Mouse (Mus musculus) cerebellum, adult 18-20 months (tissue): ENCODE results near the gene Sept9.

ENCODE experiments used
- DNase-seq, 2 experiments: peaks; one replicate each; pipeline ENCODE4 v3.0.0; 2021

Gene Sept9

GRCm38 (mm10) chr11:117266906-117267721 lies 67.7 kb downstream of the Sept9 start:
- DNase-seq, result no peak

DNA sequence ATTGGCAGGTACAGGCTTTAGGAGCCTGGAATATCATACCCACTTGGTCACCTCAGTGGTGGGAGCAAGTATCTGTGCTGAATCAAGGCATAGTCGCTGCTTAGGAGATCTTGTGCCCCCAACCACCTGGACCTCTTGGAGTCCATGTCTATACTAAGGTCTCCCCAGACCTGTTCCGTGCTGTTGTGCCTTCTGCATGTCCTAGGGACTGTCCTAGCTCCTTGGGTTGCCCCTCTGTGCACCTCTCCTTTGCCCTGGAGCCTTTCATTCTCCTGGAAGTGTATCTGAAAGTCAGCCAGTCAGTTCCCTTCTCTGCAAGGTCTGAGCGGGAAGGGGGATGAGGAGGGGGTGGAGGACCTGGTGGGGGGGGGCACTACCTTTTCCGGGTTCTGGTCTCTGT lies 68.4 kb downstream of the Sept9 start:
- no peak for DNase-seq

DNA sequence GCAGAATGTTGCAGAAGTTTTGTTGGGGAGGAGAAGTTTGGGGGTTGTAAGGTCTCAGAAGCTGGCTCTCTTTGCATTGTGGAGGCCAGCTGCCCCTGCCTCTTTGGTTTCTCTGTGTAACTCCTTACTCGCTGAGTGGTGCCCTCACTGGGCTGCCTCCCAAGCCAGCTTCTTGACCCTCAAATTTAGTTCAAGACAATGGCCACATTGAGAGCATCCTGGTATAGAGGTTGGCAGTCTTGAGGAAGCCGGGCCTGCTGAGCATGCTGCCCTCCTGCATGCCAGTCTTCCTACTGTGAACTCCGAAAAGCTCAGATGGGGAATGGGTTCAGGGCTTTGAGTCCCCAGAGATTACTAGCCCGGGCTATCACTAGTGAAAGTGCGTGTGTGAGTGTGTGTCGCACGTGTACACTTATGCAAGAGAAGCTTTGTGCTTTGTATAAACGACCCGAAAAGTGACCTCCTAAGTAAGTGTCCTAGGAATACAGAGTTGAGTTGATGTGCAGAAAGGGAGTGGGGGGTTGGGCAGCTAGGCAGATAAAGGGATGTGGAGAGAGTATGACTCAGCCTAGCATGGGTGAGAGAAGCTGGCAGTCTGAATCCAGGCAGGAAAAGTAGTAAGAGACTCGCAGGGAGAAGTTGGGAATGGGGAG lies 69.0 kb downstream of the Sept9 start:
- no peak for DNase-seq

DNA sequence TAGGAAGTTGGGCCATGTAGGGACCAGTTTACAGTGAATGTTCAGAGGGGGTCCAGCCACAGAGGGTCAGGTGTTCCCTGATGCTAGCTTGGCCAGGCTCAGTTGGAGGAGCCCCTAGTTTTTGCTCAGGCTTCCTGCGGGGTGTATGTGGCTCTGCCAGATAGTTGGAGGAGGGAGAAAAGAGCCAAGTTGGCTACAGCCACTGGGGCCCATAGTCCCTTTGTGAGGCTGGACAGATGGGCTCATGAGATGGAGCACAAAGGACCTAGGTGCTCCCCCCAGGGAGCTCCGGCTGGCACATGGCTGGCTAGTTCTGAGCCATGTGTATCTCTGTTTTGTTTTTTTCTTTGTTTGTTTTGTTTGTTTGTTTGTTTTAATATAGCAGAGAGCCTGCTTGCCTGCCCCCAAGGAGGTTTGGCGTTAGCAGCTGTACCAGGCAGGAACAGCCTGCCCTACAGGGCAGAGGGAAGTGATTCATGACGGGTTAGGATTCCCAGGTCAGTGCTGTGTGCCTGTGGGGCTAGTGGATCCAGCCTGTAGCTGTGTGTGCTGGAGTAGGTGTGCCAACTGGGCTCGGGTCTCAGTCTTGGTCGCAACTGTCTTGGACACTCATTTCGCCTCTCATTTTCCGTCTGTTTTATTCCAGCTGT lies 69.7 kb downstream of the Sept9 start:
- DNase-seq, result no peak

DNA sequence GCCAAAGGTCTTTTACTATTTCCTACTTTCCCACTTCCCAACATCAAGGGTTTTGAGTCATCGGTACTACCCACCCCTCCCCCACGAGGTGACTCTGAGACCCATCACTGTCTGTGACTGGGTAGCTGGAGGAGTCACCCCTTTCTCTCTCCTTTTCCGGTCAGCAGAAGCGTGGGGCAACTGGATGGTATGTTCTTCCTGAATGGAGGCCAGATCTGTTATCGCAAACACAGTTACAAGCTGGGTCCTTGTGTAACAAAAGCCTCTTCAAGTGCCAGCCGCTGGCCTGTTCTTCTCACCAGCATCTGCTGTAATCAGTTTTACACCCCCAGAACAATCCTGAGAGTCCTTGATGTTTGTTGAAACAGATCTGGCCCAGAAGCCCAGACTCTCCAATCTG lies 70.5 kb downstream of the Sept9 start:
- no peak for DNase-seq

DNA sequence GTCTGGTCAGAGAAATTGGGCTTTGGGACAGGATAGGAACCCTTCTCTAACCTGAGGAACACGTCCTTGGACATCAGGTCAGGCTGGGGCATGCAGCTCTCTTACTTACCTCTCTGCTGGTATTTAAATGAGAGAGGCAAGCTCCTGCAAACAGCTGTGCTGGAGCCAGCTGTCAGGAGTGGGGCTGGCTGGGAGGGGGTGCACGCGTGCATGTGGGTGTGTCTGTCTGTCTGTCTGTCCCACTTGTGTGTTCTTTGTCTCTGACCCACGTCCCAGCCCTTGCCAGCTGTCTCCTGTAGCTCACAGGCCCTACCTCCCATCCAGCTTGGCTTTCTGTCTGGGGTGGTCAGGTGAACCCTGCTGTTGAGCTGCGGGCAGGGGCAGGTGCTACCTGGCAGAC lies 75.5 kb downstream of the Sept9 start:
- DNase-seq, result no peak

- DNase-seq, result peak in 1 of 2 experiments; percentile 10
Measured at GRCm38 (mm10) chr11:117275999-117276398, 76.5 kb downstream of the Sept9 start.

DNA sequence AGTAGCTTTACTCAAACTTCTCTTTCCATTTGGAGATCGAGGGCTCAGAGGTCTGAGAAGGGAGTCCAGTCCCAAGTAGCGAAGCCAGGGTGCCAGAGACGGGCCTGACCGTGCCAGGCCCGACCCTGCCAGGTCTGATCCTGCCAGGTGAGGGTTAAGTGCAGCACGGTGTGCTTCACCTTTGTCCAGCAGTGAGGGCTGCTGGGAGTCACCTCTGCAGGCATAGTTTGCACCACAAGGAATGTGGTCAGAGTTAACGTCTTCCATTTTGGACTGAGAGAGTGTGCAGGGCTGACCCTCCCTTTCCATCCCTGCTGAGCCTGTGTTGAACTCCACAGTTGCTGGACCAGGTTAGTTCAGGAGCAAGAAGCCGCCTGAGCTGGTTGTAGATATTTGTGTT lies 77.5 kb downstream of the Sept9 start:
- DNase-seq, result no peak

GRCm38 (mm10) chr11:117278113-117278512 lies 78.7 kb downstream of the Sept9 start:
- no peak for DNase-seq

- DNase-seq, result no peak
Measured at GRCm38 (mm10) chr11:117278514-117278913, 79.1 kb downstream of the Sept9 start.

DNA sequence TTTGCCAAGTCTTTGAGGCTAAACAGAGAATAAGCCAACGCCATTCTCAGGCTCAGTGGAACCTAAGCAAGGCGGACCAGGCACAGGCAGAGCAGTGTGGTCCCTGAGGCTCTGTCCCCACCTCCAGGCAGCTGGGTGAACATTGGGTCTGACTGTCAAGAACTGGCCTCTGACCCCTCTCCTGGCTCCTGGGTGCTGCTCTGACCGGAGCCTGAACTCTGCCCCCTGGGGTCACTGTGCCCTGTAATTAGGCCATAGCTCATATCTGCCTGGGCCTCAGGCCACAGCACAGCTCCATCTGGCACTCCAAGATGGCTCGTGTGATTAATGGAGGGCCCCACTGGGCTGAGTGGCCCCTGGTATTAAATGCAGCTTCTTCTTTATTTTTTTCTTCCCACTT lies 80.5 kb downstream of the Sept9 start:
- DNase-seq, result no peak

- DNase-seq, result no peak
Measured at GRCm38 (mm10) chr11:117283048-117283888, 83.8 kb downstream of the Sept9 start.

DNA sequence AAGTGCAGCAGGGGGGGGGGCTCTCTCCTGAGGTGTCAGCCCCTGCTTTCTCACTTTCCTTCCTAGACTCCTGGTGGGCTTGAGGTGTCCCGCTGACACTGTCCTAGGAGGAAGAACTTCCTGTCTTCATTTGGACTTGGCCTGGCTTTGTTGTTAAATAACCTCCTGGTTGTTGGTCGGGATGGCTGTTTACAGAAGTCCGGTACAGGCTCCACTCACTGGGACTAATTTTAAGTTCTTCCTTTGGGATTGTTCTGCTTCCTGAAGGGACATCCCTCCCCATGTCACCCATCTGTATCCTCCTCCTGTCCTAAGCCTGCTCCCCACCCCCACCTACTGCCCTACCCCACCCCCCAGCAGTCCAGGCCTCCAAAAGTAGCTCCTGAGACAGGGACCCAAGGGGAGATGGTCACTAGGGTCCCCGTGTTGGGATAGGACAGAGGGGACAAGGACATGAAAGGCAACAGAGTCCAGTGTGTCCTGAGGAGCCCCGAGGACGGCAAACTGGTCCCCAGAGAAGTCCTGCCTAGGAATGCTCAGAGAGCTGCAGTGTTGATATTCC lies 84.5 kb downstream of the Sept9 start:
- no peak for DNase-seq

DNA sequence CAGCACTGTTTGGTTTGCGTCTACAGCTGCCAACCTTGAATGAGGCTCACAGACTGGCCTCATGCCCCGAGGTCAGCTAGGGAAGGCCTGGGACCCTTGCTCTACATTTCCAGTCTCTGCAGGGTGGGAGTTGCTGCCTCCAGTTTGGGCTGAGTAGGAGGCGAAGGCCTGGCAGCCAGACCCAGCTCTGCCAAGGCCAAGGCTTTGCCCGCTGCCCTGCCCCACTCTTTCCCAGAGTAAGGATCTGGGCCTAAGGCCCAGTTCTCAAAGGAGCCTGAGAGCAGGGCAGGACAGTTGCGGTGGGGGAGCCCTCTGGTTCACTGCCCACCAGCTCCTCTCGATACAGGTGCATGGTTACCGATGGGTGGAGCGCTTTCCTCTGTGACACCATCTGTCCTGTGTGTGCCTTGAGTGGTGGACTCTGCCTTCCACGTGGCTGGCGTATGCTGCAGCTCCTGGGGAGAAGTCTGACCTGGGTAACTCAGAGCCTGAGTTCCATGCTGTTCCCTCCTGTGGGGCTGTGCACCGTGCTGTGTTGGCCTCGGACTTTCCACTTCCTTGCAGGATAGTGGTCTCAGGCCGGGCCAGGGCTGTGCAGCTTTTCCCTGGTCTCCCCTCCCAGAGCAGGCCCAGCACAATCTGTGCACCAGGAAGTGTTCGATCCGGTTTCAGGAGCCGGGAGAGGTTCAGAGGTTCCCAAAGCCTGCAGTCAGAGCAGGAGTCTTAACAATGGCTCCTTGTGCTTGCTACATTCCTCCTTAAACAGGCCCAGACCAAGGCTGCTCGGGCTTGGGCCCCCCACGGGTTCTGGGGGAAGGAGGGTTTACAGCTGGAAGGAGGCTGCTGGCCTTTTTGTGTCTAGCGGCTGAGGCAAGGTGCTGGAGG lies 85.5 kb downstream of the Sept9 start:
- peak in 1 of 2 experiments; percentile 18 for DNase-seq

DNA sequence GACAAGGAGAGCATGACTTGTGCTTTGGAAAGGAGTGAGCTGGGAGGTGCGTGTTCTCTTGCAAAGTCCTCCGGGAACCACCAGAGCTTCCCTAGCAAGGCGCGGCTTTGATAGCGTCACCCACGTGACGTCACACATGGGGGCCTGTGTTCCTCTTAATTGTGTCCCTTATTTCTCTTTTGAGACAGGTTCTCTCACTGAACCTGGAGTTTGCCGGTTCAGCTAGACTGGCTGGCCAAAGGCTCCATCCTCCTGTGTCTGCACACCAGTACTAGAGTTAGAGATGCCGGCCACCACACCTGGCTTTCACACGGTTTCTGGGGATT lies 86.1 kb downstream of the Sept9 start:
- no peak for DNase-seq

DNA sequence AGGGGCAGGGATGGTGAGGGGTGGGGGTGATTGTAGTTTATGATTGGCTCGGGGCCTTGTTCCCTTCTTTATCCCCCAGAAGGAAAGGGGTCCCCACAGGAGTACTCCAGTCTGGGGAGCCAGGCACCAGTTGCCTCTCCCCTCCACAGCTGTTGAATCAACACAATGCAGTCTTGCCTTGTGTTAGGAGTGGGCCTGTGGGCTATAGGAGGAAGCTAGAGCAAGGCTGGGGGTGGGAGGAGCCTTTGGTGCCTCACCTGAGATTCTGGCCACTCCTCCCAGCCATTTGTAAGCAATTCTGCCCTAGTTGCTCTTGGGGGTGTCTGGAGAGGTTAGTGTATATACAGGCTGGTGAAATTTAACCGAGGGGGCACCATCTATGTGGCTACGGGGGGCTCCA lies 88.3 kb downstream of the Sept9 start:
- DNase-seq, result no peak

DNA sequence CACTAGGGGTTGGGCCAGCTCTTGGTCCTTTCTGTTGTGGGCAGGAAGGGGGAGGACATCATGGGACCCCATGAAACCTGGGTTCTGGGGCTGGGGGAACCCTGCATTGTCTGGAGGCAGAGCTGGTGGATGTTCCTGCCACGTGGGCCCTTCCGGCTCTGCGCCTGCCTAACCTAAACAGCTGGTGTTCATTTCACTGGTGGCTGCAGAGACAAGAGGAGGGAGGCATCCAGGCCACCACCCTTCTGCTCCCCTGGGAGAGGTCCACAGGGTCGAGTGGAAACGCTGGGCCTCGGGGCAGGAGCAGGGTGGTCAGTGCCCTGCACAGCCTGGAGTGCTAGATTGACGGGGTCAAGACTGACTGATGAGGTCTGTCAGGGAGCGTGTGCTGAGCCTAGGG lies 89.3 kb downstream of the Sept9 start:
- no peak for DNase-seq

DNA sequence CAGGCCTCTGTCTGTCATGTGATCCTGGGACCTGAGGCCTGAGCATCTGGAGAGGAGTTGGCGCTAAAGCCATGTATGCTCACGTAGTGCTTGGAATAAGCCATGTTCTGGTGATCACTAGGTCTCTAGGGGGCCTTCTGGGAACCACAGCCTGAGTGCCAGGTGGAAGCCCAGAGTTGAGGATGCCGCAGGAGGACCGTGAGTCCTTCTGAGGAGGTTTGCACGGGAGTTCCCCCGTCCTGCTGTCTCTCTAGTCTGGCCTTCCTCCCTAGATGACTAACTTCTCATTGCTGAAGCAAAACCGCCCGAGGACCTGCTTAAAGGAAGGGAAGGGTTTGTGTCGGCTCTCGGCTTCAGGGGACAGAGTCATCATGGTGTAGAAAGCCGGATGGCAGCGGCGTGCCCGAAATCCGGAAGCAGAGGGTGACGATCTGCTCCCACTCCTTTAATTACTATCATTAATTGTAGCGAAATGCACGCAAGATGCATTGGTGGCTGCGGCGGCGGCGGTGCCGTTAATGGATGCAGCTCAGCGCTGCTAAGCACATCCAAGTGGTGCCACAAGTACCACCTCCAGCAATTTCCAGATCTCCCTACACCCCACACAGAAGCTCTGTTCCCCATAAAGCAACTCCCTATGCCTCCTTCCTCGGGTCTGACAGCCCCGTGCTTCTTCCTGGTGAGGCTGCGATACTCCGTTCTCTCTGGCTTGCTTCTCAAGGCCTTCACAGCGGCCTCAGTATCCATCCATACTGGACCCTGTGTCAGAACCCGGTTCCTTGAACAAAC lies 92.0 kb downstream of the Sept9 start:
- no peak for DNase-seq

- DNase-seq, result no peak
Measured at GRCm38 (mm10) chr11:117292446-117292845, 93.0 kb downstream of the Sept9 start.

- DNase-seq, result no peak
Measured at GRCm38 (mm10) chr11:117295266-117295665, 95.8 kb downstream of the Sept9 start.

DNA sequence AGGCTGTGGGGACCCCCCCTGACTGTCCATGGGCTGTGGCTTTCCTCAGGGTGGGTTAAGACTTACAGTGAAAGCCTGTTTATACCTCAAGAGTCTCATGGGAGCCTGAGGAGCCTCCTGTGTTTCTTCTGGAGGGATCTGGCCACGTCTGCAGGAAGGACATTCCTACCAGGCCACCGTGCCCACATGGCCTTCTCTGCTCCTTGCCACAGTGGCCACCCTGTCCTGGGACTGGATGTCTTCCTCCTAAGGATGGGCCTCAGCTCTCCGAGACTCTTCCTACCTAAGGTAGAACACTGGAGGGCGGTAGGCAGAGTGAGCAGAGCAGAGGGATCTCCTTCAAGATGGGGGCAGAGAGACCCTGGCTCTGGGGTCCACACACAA lies 96.6 kb downstream of the Sept9 start:
- DNase-seq, result no peak
